8 mouse cellular contexts compared by ENCODE assay signal in genomic region chr17:32165803-32166595, GRCm38 (mm10). TPM values are rescaled to one million over a fixed set of nuclear protein-coding genes. Genes with fewer than 3 reads are reported as not detected.
DNase-seq lines count a peak whose midpoint lies in the region; ATAC-seq lines count a peak whose summit lies in the region.

No protein-coding gene starts in this region.

- H3K4me3 ChIP-seq in embryonic facial prominence, embryonic 14.5 days (ENCODE audit: low read depth, low read length), result peak overlapping the region; percentile 74
- peak overlapping the region; percentile 54 for H3K4me3 ChIP-seq in hindbrain, embryonic 15.5 days
- peak overlapping the region; percentile 53 for H3K4me3 ChIP-seq in liver, embryonic 15.5 days (replicated peaks)

- H3K27ac ChIP-seq in embryonic facial prominence, embryonic 14.5 days (replicated peaks; ENCODE audit: low read depth, low read length), result peak overlapping the region; percentile 81
- peak overlapping the region; percentile 86 for H3K27ac ChIP-seq in hindbrain, embryonic 15.5 days (replicated peaks)
- H3K27ac ChIP-seq in liver, embryonic 15.5 days (replicated peaks), result no peak overlapping the region

- H3K27me3 ChIP-seq in embryonic facial prominence, embryonic 14.5 days (replicated peaks; ENCODE audit: control insufficient read depth, insufficient read depth, low read length), result no peaks in the 10 kb centered on the region
- H3K27me3 ChIP-seq in hindbrain, embryonic 15.5 days, result no peaks in the 10 kb centered on the region
- H3K27me3 ChIP-seq in liver, embryonic 15.5 days, result peaks cover 78% of the 10 kb centered on the region

- H3K9ac ChIP-seq in embryonic facial prominence, embryonic 14.5 days (ENCODE audit: low read depth, low read length), result peak overlapping the region; percentile 78
- peak overlapping the region; percentile 58 for H3K9ac ChIP-seq in hindbrain, embryonic 15.5 days
- no peak overlapping the region for H3K9ac ChIP-seq in liver, embryonic 15.5 days

- no peaks in the 10 kb centered on the region for H3K9me3 ChIP-seq in embryonic facial prominence, embryonic 14.5 days (ENCODE audit: control insufficient read depth, low read length)
- no peaks in the 10 kb centered on the region for H3K9me3 ChIP-seq in hindbrain, embryonic 15.5 days
- no peaks in the 10 kb centered on the region for H3K9me3 ChIP-seq in liver, embryonic 15.5 days (replicated peaks)

- H3K4me1 ChIP-seq in embryonic facial prominence, embryonic 14.5 days (ENCODE audit: control insufficient read depth, insufficient read depth, low read length), result peaks cover 24% of the 10 kb centered on the region
- H3K4me1 ChIP-seq in hindbrain, embryonic 15.5 days (replicated peaks), result peaks cover 43% of the 10 kb centered on the region
- peaks cover 42% of the 10 kb centered on the region for H3K4me1 ChIP-seq in liver, embryonic 15.5 days (replicated peaks)

- H3K4me2 ChIP-seq in embryonic facial prominence, embryonic 14.5 days (ENCODE audit: low read depth, low read length), result peak overlapping the region; percentile 55
- peak overlapping the region; percentile 93 for H3K4me2 ChIP-seq in hindbrain, embryonic 15.5 days
- H3K4me2 ChIP-seq in liver, embryonic 15.5 days, result peak overlapping the region; percentile 72

- H3K36me3 ChIP-seq in embryonic facial prominence, embryonic 14.5 days (ENCODE audit: control insufficient read depth, insufficient read depth, low read length), result no peaks in the 10 kb centered on the region
- H3K36me3 ChIP-seq in hindbrain, embryonic 15.5 days, result no peaks in the 10 kb centered on the region
- no peaks in the 10 kb centered on the region for H3K36me3 ChIP-seq in liver, embryonic 15.5 days (replicated peaks)

- WGBS in embryonic facial prominence, embryonic 14.5 days, result 6% methylated on average over 13 of the region's 43 CpGs
- under 1% methylated on average over 30 of the region's 43 CpGs for WGBS in hindbrain, embryonic 15.5 days
- under 1% methylated on average over 39 of the region's 43 CpGs for WGBS in liver, embryonic 15.5 days (ENCODE audit: insufficient replicate concordance)

- ATAC-seq in embryonic facial prominence, embryonic 14.5 days (ENCODE audit: low read depth), result peak; percentile 53
- ATAC-seq in hindbrain, embryonic 15.5 days (ENCODE audit: low FRiP score, low read depth), result peak; percentile 36
- ATAC-seq in liver, embryonic 15.5 days (ENCODE audit: insufficient read depth), result no peak

- DNase-seq in cerebellum, postnatal 4 days (ENCODE audit: low spot score in 2 of 2), result peak; percentile 66 to 79
- no peak for DNase-seq in cerebellum, adult 11 months
- DNase-seq in CD4-positive, CD25-positive, alpha-beta regulatory T cell, adult 2 months (ENCODE audit: low read depth, low spot score), result peak; percentile 75
- DNase-seq in embryonic facial prominence, embryonic 14.5 days (ENCODE audit: low spot score), result peak; percentile 94
- peak; percentile 59 for DNase-seq in ovary, postnatal 36 days (ENCODE audit: low spot score)
- no peak for DNase-seq in frontal cortex, postnatal 14 days (ENCODE audit: low spot score in 2 of 2)

RNA-seq across cellular contexts. Expression of gene Notch3, which starts 0.7 kb away (rescaled TPM):
- polyA plus RNA-seq in embryonic facial prominence, embryonic 14.5 days (2014; fragmentation: Nextera tagmentation; extraction: Ambion mirVana), result 17.6 and 18.7 TPM in 2 replicates
- polyA plus RNA-seq in hindbrain, embryonic 15.5 days (2015; fragmentation: Nextera tagmentation; extraction: Ambion mirVana), result 8.2 and 10.5 TPM in 2 replicates
- 0.50 and 0.60 TPM in 2 replicates for polyA plus RNA-seq in liver, embryonic 15.5 days (2015; fragmentation: Nextera tagmentation; extraction: Ambion mirVana)

RNA-seq across cellular contexts. Expression of gene Ephx3, which starts 23.4 kb away (rescaled TPM):
- polyA plus RNA-seq in embryonic facial prominence, embryonic 14.5 days (2014; fragmentation: Nextera tagmentation; extraction: Ambion mirVana), result 1.9 and 2.6 TPM in 2 replicates
- polyA plus RNA-seq in hindbrain, embryonic 15.5 days (2015; fragmentation: Nextera tagmentation; extraction: Ambion mirVana), result 0.19 and 0.39 TPM in 2 replicates
- 0.05 and 0.10 TPM in 2 replicates for polyA plus RNA-seq in liver, embryonic 15.5 days (2015; fragmentation: Nextera tagmentation; extraction: Ambion mirVana)

Comparison
In these comparisons a context has a peak if more than half of its experiments do, and no peak if none do; other contexts are left out.
1. DNase-seq: peak in cerebellum, postnatal 4 days (2 of 2), CD4-positive, CD25-positive, alpha-beta regulatory T cell, adult 2 months (single experiment), embryonic facial prominence, embryonic 14.5 days (single experiment) and ovary, postnatal 36 days (single experiment); none in cerebellum, adult 11 months (single experiment) and frontal cortex, postnatal 14 days (0 of 2).
2. Peak in every context shown above with its lines, with median percentiles within 50 percentile points of each other: H3K4me2 ChIP-seq and H3K4me3 ChIP-seq.